Mouse (Mus musculus): ENCODE data around the gene Cdk2ap2.

DNA sequence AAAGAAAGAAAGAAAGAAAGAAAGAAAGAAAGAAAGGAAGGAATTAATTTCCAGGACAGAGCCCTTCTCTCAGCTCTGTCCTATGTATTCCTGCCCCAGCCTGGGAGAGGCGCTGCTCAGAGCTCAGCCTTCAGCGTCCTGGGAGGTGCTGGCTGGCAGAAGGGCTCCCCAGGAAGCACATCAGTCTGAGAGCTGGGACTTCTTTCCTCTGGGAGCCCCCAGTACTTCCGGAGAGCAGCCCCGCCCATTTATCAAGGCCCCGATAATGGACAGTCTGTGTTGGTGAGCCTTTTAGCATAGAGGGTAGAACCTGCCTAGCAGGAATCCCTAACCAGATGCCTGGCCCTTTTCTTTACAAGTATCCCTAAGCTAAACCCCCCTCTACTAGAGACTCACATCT is 8.8 kb upstream of the Cdk2ap2 start:
- TF ChIP-seq POLR2A (IDR thresholded peaks at IDR 0.05; ENCODE audit: borderline replicate concordance, low read depth, low read length) (no peak), CTCF (IDR thresholded peaks at IDR 0.05; ENCODE audit: low read depth, low read length) (no peak)

Measured in bone marrow macrophage, adult 2 months (primary cell).